Mouse (Mus musculus): ENCODE measurements at regions not wholly inside any gene's neighbourhood (a gene's known extent, or its start where the extent isn't known, plus 50 kb on each side); places are given as distances from the start of the nearest gene placed in this dataset.
A peak's percentile ranks its signal among the peaks of the same experiment; 100 is the strongest.

GRCm38 (mm10) chr1:42243878-42244277, 451.7 kb upstream of the Pou3f3 start:
- H3K9me3 ChIP-seq (replicated peaks) = no peaks in the 10 kb centered on the region
- H3K4me3 ChIP-seq = peak overlapping the region; percentile 38
- H3K27me3 ChIP-seq (ENCODE audit: low read depth, poor library complexity, severe bottlenecking) = peaks cover 3% of the 10 kb centered on the region; the same call in 1 of the 2 replicates
- DNase-seq (ENCODE audit: low spot score) = peak; percentile 34
- no peaks in the 10 kb centered on the region for H3K36me3 ChIP-seq
- 13% methylated on average over 14 of the region's 14 CpGs for WGBS
- peaks cover 33% of the 10 kb centered on the region for H3K4me1 ChIP-seq
- H3K27ac ChIP-seq = peak overlapping the region; percentile 68; the same call in 1 of the 2 replicates

DNA sequence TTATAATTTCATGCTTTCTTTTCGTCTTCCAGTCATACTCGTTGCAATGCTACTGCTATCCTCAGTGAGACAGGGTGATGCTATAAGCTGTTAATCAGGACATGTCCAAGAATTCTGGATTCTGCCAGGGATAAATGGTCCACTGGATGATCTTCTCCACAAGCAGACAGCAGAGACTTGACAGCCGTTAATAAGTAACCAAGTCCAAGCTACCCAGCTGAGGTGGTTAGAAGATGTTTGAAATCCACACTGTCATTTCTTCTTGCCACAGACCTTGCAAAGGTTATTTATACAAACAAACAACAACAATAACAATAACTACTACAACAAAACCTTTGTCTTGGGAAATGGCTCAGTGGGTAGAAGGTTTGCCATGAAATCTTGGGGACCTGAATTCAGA, 443.2 kb upstream of the Pou3f3 start:
- no peak for DNase-seq (ENCODE audit: low spot score)
- H3K36me3 ChIP-seq = no peaks in the 10 kb centered on the region
- H3K4me1 ChIP-seq = peaks cover 7% of the 10 kb centered on the region
- H3K4me3 ChIP-seq = no peak overlapping the region
- H3K27ac ChIP-seq = no peak overlapping the region
- H3K9me3 ChIP-seq (replicated peaks) = no peaks in the 10 kb centered on the region
- H3K27me3 ChIP-seq (ENCODE audit: low read depth, poor library complexity, severe bottlenecking) = no peaks in the 10 kb centered on the region
- 87% methylated on average over 3 of the region's 3 CpGs for WGBS

DNA sequence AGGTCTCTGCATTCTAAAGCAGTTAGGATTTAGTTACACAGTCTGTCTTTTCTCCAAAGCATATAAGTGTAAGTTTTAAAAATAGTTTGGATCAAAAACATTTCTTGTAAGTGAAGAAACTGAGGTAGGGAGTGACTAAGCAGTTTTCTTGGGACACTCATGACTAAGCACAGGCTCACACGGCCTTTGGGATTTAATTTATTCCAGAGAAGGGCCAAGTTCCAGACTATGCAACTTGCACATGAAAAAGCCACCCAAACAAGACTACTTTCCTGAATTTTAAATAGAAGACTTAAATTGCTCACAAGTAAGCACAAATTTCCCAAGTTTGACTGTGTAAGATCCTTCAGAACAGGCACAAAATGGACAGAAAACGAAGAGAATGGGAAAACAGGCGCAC, 441.8 kb upstream of the Pou3f3 start:
- no peak for DNase-seq (ENCODE audit: low spot score)
- H3K4me1 ChIP-seq = peaks cover 20% of the 10 kb centered on the region
- no peak overlapping the region for H3K27ac ChIP-seq
- WGBS = 86% methylated on average over 3 of the region's 3 CpGs
- no peak overlapping the region for H3K4me3 ChIP-seq
- no peaks in the 10 kb centered on the region for H3K36me3 ChIP-seq
- no peaks in the 10 kb centered on the region for H3K9me3 ChIP-seq (replicated peaks)
- H3K27me3 ChIP-seq (ENCODE audit: low read depth, poor library complexity, severe bottlenecking) = no peaks in the 10 kb centered on the region

GRCm38 (mm10) chr1:42256911-42257595, 438.5 kb upstream of the Pou3f3 start:
- Histone ChIP-seq H3K27ac (no peak overlapping the region), H3K27me3 (ENCODE audit: low read depth, poor library complexity, severe bottlenecking) (no peaks in the 10 kb centered on the region)

GRCm38 (mm10) chr1:42257801-42258593, 437.6 kb upstream of the Pou3f3 start:
- DNase-seq (ENCODE audit: low spot score) = no peak
- H3K27me3 ChIP-seq (ENCODE audit: low read depth, poor library complexity, severe bottlenecking) = no peaks in the 10 kb centered on the region
- no peaks in the 10 kb centered on the region for H3K9me3 ChIP-seq (replicated peaks)
- WGBS = 66% methylated on average over 19 of the region's 19 CpGs
- H3K4me3 ChIP-seq = no peak overlapping the region
- H3K4me1 ChIP-seq = peaks cover 49% of the 10 kb centered on the region
- 0 out of 2 replicates have a peak overlapping the region, but pooled peaks have one; percentile 19 for H3K27ac ChIP-seq
- H3K36me3 ChIP-seq = no peaks in the 10 kb centered on the region

More at GRCm38 (mm10) chr1:42256911-42257595, 438.5 kb upstream of the Pou3f3 start:
- Histone ChIP-seq H3K36me3 (no peaks in the 10 kb centered on the region), H3K4me1 (peaks cover 49% of the 10 kb centered on the region), H3K9me3 (replicated peaks) (no peaks in the 10 kb centered on the region), H3K4me3 (no peak overlapping the region)
- WGBS = 81% methylated on average over 10 of the region's 10 CpGs
- no peak for DNase-seq (ENCODE audit: low spot score)

DNA sequence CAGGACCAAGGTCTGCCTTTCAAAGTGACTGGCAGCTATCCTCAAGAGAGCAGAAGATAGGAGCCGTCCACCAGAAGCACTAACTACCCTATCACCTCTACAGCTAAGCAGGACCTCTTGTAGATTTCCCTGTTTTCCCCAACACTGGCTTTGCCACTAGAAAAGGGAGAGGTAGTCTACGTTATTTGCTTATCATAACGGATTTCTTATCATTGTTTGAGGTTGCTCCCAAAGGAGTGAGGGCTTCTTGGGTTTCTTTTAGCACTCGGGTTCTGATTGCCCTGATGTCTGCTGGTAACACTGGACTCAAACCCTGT, 437.0 kb upstream of the Pou3f3 start:
- 81% methylated on average over 4 of the region's 4 CpGs for WGBS
- Histone ChIP-seq H3K27ac (no peak overlapping the region), H3K36me3 (no peaks in the 10 kb centered on the region), H3K9me3 (replicated peaks) (no peaks in the 10 kb centered on the region), H3K4me3 (no peak overlapping the region), H3K27me3 (ENCODE audit: low read depth, poor library complexity, severe bottlenecking) (no peaks in the 10 kb centered on the region), H3K4me1 (peaks cover 49% of the 10 kb centered on the region)
- DNase-seq (ENCODE audit: low spot score) = no peak

DNA sequence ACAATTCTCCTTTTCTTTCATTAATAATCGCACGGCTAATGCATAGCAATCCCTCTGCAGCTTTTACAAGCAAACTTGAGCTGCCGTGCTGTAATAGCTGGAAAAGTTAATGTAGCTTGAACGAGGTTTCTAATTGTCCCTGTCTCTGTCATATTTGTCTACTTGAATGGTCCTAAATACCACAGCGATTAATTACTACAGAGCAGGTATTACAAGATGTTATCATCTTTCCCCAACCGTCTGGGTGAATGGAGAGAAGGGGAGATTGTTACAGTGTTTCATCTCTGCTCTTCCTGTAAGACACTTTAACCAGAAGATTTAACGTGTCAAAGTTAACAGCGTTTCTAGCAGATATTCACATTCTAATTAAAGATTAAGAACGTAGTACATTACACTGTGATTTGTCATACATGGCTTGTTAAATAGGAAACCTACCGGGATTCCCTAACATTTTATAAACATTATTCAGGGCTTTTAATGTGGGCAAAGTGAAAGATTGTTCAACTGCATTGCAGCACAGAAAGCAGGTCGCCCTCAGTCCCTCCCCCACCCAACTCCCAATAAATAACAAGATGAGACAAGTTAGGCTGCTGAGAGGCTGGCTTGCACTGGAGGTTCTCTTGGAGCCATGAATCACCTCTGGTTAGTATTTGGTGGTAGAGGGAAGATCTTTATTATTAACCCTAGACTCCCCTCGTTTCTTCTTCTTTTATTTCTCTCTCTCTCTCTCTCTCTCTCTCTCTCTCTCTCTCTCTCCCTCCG, 436.2 kb upstream of the Pou3f3 start:
- 51% methylated on average over 13 of the region's 13 CpGs for WGBS
- no peak for DNase-seq (ENCODE audit: low spot score)
- Histone ChIP-seq H3K9me3 (replicated peaks) (no peaks in the 10 kb centered on the region), H3K4me3 (no peak overlapping the region), H3K27ac (no peak overlapping the region), H3K36me3 (no peaks in the 10 kb centered on the region), H3K4me1 (peaks cover 49% of the 10 kb centered on the region), H3K27me3 (ENCODE audit: low read depth, poor library complexity, severe bottlenecking) (no peaks in the 10 kb centered on the region)

DNA sequence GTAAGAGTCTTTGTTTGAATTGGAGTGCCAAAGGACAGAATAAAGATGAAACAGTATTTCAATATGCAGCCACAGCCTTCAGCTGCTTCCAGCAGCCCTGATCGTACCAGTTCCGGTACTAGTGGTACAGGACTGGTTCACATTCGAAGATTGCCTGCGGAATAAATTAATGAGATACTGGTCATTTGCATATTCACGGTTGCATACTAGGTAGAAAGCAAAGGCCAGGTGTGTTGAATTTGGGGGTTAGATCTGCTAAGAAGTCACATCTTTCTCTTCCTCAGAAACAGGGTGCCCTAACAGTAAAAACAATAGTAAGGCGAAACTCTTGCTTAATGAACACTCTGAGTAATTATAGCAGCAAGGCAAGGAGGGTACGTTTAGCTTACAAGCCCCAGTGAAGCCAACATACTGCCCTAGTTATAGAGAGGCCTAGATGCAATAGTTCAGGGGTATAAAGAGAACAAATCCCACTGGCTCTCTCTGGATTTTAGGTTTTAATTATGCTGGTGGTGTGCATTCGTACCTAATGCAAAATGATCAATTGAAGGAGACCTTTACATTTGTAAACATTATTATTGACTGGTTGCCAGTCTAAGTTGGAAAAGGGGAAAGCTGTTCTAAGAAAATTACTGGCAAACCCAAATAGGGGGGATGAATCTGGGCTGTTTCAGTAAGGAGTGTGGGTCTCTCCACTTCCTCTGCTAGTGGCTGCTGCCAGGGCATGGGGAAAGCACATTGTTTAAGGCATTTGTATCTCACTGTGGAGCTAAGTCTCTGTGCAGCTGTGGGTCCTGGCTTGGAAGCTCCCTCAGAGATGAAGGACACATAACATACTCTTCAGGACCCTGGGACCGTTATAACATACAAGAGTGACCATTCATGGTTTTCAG, 435.3 kb upstream of the Pou3f3 start:
- H3K27ac ChIP-seq = peak overlapping the region; percentile 36; the same call in 1 of the 2 replicates

GRCm38 (mm10) chr1:42261031-42261430, 434.5 kb upstream of the Pou3f3 start:
- H3K9me3 ChIP-seq (replicated peaks) = no peaks in the 10 kb centered on the region
- H3K4me1 ChIP-seq = peaks cover 49% of the 10 kb centered on the region
- H3K4me3 ChIP-seq = no peak overlapping the region
- H3K27me3 ChIP-seq (ENCODE audit: low read depth, poor library complexity, severe bottlenecking) = no peaks in the 10 kb centered on the region
- H3K27ac ChIP-seq = no peak overlapping the region
- DNase-seq (ENCODE audit: low spot score) = no peak
- no peaks in the 10 kb centered on the region for H3K36me3 ChIP-seq
- 67% methylated on average over 3 of the region's 3 CpGs for WGBS

More for the DNA sequence above, 435.3 kb upstream of the Pou3f3 start:
- no peaks in the 10 kb centered on the region for H3K27me3 ChIP-seq (ENCODE audit: low read depth, poor library complexity, severe bottlenecking)
- H3K4me3 ChIP-seq = no peak overlapping the region
- H3K9me3 ChIP-seq (replicated peaks) = no peaks in the 10 kb centered on the region
- H3K36me3 ChIP-seq = no peaks in the 10 kb centered on the region
- 70% methylated on average over 9 of the region's 9 CpGs for WGBS
- no peak for DNase-seq (ENCODE audit: low spot score)
- H3K4me1 ChIP-seq = peaks cover 49% of the 10 kb centered on the region

GRCm38 (mm10) chr1:42261800-42262199, 433.8 kb upstream of the Pou3f3 start:
- peak; percentile 55 for DNase-seq (ENCODE audit: low spot score)
- H3K27ac ChIP-seq = peak overlapping the region; percentile 82
- peak overlapping the region; percentile 37 for H3K4me3 ChIP-seq
- no peaks in the 10 kb centered on the region for H3K36me3 ChIP-seq
- no peaks in the 10 kb centered on the region for H3K9me3 ChIP-seq (replicated peaks)
- peaks cover 48% of the 10 kb centered on the region for H3K4me1 ChIP-seq
- no peaks in the 10 kb centered on the region for H3K27me3 ChIP-seq (ENCODE audit: low read depth, poor library complexity, severe bottlenecking)
- 12% methylated on average over 13 of the region's 13 CpGs for WGBS

GRCm38 (mm10) chr1:42262606-42263005, 433.0 kb upstream of the Pou3f3 start:
- WGBS = 67% methylated on average over 5 of the region's 5 CpGs
- peaks cover 40% of the 10 kb centered on the region for H3K4me1 ChIP-seq
- no peaks in the 10 kb centered on the region for H3K27me3 ChIP-seq (ENCODE audit: low read depth, poor library complexity, severe bottlenecking)

DNA sequence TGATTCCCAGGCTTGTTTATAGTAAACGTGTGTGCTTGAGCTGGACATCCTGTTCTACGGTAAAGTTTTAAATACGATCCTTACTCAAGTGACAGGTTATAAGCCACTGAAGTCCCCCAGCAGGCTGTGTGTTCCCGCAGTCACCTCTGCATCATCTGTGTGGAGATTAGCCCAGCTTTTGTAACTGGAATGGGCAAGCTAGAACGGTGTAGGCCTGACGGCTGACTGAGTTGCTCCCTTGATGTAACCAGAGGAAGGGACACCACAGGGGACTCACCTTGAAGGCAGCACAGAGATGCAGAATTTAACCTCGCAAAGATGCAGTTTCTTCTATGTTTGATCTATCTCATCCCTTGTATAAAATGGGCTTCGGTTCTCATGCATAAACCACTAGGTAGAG, 418.4 kb upstream of the Pou3f3 start:
- H3K36me3 ChIP-seq = no peaks in the 10 kb centered on the region
- no peak for DNase-seq (ENCODE audit: low spot score)
- H3K27me3 ChIP-seq (ENCODE audit: low read depth, poor library complexity, severe bottlenecking) = no peaks in the 10 kb centered on the region
- no peaks in the 10 kb centered on the region for H3K9me3 ChIP-seq (replicated peaks)
- no peak overlapping the region for H3K4me3 ChIP-seq
- no peak overlapping the region for H3K27ac ChIP-seq
- no peaks in the 10 kb centered on the region for H3K4me1 ChIP-seq
- 65% methylated on average over 8 of the region's 8 CpGs for WGBS

More at GRCm38 (mm10) chr1:42262606-42263005, 433.0 kb upstream of the Pou3f3 start:
- no peak for DNase-seq (ENCODE audit: low spot score)
- no peaks in the 10 kb centered on the region for H3K9me3 ChIP-seq (replicated peaks)
- H3K36me3 ChIP-seq = no peaks in the 10 kb centered on the region
- H3K27ac ChIP-seq = no peak overlapping the region
- no peak overlapping the region for H3K4me3 ChIP-seq

Measured in limb, embryonic 10.5 days (tissue).